Mouse (Mus musculus): Measurements from ENCODE around the gene Slc35b3. TPM values are rescaled to one million over a fixed set of nuclear protein-coding genes. Genes with fewer than 3 reads are reported as not detected.

The Slc35b3 gene
- 1 to 10 TPM; 1.7 to 2.9 TPM for total RNA-seq (2021)
- long read RNA-seq, experiment 1, partial matches to known transcripts = 0 of 5 reads
- long read RNA-seq, experiment 1, other reads (novel, unspliced or antisense) = 3 of 5 reads
- long read RNA-seq, experiment 2, partial matches to known transcripts = 0 of 6 reads
- long read RNA-seq, experiment 2, other reads (novel, unspliced or antisense) = 3 of 6 reads

GRCm38 (mm10) chr13:38960063-38961050 lies at the start of gene Slc35b3:
Gene Slc35b3, minus strand, starts transcription at chr13:38960875.
- peak; percentile 87 for DNase-seq

GRCm38 (mm10) chr13:39010280-39010679 lies 49.6 kb upstream of the Slc35b3 start:
- no peak for DNase-seq

DNA sequence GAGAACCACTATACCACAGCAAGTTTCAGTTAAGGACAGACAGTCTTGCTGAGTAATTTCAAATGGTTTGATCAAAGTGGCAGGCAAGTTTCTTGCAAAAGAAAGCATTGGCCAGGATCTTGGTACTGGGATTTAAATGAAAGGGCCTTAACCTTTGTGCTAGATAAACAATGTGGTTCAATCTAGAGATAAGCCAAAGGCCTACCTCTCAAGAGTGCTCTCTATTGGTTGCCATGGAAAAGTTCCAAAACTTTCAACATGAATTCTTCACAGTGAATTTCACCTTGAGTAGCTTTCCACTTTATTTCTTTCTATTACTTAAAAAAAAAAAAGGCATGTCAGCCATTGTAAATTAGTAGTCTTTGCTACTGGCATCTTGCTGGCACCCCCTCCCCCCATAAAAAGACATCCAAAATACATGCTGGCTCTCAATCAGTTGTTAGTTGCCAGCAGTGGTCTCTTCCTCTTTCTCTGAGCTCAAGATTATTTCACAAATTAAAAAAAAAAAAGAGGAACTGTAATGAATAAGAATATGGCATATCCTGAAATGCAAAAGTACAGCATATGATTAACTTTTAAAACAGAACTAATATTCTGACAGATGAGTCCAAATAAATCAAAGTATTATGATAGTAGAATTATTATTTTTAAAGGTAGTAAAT lies 42.6 kb upstream of the Slc35b3 start:
- no peak for DNase-seq

- no peak for DNase-seq
Observed at GRCm38 (mm10) chr13:39002424-39002823, 41.7 kb upstream of the Slc35b3 start.

GRCm38 (mm10) chr13:39001434-39001833 lies 40.8 kb upstream of the Slc35b3 start:
- no peak for DNase-seq

GRCm38 (mm10) chr13:38998958-38999357 lies 38.3 kb upstream of the Slc35b3 start:
- no peak for DNase-seq

GRCm38 (mm10) chr13:38992529-38992928 lies 31.9 kb upstream of the Slc35b3 start:
- no peak for DNase-seq

DNA sequence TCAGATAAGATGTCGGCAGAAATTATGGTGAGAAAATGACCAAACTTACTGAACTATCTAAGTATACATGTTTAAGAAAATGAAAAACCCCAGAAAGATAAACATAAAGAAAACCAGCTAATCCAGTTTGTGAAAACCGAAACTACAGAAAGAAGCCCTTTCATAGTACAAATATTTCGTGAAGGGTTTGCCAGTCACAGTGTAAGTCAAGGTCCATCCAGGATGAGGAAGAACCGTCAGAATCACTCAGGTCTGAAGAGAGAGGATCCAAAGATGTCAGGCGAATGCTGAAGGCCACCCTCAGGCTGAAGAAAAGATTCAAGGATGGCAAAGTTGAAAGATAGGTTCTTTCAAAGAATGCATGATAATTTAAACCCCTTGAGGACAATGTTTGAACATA lies 23.1 kb upstream of the Slc35b3 start:
- no peak for DNase-seq

DNA sequence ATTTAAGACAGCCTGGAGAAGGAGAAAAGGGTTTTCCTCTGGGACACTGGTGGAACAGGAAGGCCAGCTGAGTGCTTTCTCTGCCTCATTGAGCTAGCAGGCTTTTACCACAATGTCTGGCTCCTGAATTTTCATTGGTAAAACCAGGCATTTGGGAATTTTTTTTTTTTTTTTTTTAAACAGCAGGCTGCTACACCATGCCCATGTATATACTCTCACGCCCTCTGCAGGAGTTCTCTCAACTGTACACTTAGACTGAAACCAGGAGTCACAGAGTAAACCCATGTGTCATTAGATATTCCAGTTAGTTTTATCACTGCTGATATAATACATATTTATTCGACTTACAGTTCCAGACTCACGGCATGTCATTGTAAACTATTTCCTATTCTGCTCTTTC lies 20.2 kb upstream of the Slc35b3 start:
- DNase-seq = no peak

DNA sequence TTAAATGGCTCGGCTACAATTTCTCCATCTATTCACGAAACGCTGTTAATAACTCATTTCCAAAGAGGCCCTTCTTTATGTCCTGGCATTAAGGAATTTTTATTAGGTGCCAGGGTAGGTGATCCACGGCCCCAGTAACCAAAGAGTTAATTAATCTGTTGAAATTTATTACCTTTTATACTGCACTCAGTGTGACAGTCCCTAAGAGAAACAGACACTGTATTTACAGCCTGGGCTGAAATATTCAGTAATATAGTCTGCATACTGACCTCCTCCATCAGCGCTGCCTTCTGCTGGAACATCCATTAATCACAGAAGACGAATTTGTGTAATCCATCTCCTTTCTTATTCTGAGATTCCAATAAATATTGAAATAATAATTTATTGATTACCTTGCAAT lies 16.3 kb upstream of the Slc35b3 start:
- no peak for DNase-seq

DNA sequence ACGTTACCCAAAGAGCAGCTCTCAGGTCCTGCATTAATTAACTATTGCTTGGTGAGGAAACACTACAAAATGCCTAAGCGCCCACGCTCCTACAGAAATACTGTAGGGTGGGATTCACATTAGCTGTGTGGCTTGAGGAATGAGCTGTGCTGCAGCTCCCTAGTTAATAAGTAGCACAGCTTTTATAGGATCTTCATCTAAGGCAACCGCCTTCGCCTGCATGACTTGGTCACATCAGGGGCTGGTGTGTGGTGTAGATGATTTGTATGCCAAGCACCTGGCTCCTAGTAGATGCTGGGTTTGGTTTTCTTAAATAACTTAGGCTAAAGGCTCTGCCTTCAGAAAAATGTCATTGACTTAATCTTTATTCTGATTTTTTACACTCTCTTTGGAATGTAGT lies 15.2 kb upstream of the Slc35b3 start:
- no peak for DNase-seq

GRCm38 (mm10) chr13:38972602-38973001 lies 11.9 kb upstream of the Slc35b3 start:
- DNase-seq = no peak

DNA sequence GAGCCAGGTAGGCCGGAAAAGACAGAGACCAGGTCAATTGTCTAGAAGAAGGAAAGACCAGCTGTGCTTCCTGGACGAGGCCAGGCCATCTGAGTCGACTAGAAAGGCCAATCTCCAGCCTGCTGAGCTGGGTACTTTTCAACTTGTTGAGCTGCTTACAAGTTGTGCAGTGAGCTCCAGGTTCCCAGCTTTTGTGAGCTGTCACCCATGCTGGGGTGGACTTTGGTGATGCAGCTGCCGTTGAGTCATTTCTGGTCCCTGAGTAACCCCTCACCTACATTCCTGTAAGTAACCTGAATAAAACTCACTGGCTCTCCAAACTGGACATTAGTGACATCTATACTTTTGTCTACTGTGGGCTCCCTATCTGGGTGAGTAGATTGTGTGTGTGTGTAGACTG lies 10.4 kb upstream of the Slc35b3 start:
- no peak for DNase-seq

DNA sequence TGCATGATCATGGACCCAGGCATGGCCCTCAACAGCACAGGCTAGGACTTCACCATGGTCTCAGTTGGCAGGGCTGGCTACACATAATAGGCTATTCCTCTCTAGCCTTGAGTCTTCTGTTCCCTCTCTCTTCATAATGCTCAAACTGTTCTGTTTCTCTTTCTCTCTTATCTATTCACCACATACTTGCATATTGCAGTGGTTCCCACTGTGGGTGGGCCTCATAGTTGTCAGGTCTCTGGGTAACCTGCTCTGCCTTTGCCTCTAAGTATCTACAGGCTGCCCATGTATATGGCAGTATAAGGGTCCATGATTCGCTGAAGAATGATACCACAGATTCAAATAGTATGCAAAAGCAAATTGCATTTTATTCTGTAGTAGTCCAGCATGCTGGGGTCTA lies 6.8 kb upstream of the Slc35b3 start:
- DNase-seq = no peak

- DNase-seq = no peak
Observed at GRCm38 (mm10) chr13:38966922-38967448, 6.3 kb upstream of the Slc35b3 start.

DNA sequence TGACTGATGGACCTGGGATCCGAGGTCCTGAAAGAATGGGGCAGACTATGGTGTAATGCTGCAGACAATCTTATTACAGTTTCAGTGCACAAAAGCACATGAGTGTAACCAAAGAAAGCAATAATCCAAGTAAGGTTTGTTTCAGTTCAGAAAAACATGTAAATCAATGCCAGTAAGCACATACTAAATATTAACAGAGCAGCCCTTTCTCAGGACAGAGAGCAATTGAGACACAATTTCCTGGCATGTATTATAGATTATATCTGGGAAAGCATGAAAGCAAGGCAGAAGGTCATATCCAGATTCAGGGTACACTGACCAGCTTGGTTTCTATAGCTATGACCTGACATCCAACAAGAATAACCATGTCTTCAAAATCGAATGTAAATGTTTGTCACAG lies 2.1 kb upstream of the Slc35b3 start:
- no peak for DNase-seq

DNA sequence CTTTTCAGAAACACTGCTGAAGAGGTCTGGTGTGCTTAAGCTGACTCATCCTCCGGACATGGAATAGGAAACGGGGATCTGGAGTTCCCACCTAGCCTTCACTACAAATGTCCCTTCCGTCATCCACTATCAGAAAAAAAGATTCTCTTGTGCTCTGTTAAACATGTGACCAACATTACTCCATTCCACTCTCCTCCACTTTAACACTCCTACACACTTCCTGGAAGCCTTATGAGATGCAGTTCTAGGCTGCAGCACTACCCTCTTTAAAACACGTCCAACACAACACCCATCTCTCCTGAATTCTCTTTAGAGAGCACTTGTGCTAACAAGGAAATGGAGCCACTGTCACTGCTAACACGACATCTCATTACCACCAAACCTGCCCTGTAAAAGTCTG lies 2.6 kb downstream of the Slc35b3 start:
- DNase-seq = no peak

DNA sequence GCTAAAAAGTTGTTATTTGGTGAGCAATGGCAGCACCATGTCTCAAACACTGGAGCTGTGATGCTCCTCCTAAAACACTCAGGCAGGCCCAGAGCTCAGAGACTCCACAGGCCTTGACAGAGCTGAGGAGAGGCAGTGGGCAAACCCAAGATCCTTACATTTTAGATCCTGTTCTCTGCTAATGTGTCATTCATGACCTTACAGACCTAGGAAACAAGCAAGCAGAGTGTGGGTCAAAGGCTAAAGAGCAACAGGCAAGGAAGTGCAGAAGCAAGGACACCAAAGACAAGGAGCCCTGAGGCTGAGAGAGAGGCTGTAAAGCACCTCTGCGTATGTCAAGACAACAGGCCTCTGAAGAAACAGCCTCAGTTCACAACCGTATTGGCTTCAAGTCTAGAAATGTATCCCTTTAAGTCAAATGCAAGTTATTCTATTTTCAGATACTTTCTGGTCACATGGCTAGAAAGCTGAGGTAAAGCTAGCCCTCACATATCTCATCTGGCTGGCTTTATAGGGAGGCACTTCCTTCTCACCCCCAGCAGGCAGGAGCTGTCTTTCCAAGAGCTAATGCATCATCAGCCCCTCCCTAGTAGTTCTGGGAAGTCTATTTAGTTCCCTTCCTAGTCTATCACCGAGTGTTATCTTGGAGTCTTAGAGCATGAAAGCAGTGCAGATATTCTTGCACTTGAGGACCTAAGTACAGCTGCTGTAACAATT lies 14.2 kb downstream of the Slc35b3 start:
- DNase-seq = no peak

GRCm38 (mm10) chr13:38945767-38946166 lies 14.9 kb downstream of the Slc35b3 start:
- DNase-seq = no peak

GRCm38 (mm10) chr13:38944951-38945350 lies 15.7 kb downstream of the Slc35b3 start:
- no peak for DNase-seq

GRCm38 (mm10) chr13:38941786-38942185 lies 18.9 kb downstream of the Slc35b3 start:
- DNase-seq = no peak

GRCm38 (mm10) chr13:38941280-38941679 lies 19.4 kb downstream of the Slc35b3 start:
- DNase-seq = no peak
